Mouse (Mus musculus) embryo, embryonic 9.5 days (tissue): ENCODE measurements around the gene Marf1.
"Not testable (repeated sequence)": the region's sequence is repeated elsewhere in the genome, so short reads cannot be mapped to it uniquely, and the experiment has no call there.

Source experiments
- DNase-seq: peaks from one replicate; pipeline ENCODE4 v3.0.0-alpha.2; 2017; ENCODE audit errors: extremely low spot score

Marf1 gene

DNA sequence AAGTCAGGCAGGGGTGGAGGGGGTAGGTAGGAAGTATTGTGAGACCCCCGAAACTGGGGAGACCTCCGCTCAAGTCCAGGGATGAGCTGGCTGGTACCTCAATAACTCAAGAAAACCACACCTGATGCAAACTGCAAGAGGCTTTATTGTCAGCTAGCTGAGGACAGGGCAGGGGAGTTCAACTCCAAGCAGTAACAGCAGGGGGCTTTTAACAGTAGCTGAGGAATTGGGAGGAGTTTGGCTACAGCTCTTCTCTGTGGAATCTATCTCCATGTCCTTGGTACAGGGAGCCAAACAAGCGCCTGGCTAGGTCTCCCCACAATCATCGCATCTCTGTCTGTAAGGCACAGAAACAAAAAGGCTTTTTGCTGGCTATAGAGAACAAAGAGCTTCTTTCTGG is 96.6 kb downstream of the Marf1 start:
- not testable (repeated sequence) for DNase-seq

DNA sequence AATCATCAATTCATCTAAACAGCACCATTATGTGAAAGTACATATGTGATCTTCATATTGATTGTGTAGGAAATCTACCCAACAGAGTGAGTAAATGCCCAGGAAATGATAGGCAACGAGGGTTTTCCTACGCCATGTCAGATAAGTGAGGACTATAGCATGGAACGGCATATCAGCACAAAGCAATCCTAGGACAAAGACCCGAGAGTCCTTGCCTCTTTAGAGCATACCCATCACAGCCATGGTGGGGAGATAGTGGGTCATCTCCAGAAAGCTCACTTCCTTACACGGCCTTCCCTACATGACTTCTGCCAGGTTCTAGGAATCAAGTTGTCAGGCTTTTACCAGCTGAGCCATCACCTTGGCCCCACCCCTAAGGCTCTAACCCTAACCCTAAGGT is 103.3 kb downstream of the Marf1 start:
- DNase-seq: no peak
